Mouse (Mus musculus): ENCODE results near the gene Pde4c.
A peak's percentile ranks its signal among the peaks of the same experiment; 100 is the strongest.

The Pde4c gene

DNA sequence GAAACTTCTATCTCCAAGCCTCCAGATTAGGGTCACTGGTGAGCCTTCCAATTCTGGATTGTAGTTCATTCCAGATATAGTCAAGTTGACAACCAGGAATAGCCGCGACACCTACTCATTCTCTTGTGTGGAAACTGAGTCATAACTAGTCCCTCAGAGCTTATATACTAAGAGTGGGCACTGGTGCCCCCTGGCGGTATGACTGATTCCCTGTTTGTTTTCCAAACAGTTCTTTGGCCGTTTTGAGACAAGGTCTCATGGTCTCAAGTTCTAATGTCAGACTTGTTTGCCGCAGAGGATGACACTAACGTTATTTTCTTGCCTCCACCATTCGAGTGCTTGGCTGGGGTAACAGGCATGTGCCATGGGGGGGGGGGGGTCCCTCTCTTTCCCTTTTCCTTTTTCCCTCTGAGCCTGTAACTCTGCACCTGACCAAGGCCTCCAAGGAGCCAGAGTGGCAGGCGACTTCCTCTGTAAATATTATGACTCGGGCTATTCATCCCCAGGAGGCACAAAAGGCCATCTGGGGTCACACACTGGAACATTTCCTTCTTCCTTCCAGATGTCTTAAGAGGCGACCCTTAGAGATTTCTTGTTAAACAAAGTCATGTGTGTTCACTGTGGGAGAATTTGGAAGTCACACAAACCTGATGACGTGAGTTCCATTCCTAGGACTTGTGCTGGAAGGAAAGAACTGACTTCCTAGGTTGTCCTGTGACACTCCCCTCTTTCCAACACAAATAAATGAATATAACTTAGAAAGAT is 28.7 kb downstream of the Pde4c start:
- no peak for DNase-seq (ENCODE audit: low spot score)

DNA sequence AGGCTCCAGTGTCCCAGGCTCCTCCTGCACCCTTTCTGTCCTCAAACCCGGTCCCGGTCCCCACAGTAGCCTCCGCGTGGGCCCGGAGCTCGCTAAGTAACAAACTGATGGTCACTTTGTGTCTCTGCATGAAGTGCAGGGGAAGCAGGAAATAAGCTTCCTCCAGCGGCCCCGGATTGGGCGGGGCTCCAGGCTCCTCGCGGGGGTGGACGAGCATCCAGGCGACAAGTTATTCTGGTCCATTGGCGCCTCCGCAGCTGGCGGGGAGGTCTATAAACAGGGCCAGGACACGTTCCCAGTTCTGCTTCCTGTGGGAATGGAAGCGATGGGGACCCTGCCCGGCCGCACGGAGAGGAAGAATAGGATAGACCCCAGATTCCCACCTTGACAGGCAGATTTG is 29.6 kb downstream of the Pde4c start:
- DNase-seq (ENCODE audit: low spot score) = no peak

DNA sequence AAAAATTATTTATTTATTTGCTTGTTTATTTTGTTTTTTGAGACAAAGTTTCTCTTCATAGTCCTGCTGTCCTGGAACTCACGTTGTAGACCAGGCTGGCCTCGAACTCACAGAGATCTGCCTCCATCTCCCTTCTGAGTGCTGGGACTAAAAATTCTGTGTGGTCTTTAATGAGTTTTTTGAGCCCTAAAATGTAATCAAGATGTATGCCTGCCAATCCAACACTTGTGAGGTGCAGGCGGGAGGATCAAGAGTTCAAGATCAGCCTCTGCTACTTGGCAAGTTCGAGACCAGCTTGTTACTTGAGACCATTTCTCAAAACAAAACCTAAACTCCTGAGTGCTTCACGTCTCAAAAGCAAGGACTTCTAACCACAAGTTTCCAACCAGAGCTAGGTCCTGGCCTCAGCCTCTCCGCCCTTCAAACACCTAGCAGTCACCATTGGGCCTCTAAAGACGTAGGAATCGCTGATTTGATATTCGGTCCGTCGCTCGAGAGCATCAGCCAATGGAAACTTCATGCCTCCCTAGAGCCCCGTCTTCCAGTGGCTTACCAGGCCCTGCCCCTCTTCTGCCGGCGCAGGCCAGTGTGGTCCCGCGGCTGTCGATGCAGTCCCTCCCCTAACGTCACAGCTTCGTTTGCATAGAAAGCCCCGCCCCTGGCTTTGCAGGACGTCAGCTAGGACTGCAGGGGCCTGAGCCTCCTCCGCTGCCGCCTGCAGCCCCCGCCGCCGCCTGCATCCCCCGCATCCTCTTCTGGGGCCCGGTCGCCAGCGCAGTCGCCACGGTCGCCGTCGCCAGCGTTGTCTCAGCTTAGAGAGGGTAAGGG is 30.7 kb downstream of the Pde4c start, which contains the start of gene Rab3a:
Gene Rab3a (plus strand): TSS at position 637 of the 828 bp plus-strand sequence.
- DNase-seq (ENCODE audit: low spot score) = peak; percentile 97

DNA sequence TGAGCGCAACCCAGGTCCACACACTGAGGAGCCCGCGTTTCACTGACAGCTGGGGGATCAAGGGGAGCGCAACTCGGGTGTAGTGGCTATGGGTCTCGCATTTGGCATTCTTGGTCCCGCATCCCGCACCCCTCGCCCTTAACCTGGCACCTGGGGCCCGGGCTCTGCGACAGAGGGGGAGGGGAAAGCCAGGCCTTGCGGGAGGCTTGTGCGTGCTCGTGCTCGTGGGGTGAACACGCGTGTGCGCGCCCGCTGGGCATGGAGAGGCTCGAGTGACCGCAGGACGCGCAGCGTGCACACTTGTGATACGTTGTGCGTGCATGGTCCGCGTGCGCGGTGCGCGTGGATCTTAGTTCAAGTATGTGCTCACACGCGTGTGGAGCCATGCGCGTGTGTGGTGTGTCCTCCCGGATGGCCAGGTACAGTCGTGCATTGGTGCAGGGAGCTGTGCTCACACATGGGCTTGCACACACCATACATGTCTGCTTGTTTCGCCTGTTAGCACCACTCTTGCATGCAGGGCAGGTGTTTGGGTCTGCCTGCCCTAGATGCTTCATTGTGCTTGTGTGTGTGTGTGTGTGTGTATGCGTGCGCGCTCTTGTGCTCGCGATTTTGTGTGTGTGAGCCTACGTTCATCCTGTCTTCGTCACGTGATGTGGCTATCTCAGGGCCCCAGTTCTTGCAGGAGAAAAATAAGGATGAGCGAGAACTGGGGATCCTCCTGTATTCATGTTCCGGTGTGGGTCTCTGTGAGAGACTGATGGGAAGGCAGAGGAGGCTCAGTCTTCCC is 31.5 kb downstream of the Pde4c start:
- no peak for DNase-seq (ENCODE audit: low spot score)

DNA sequence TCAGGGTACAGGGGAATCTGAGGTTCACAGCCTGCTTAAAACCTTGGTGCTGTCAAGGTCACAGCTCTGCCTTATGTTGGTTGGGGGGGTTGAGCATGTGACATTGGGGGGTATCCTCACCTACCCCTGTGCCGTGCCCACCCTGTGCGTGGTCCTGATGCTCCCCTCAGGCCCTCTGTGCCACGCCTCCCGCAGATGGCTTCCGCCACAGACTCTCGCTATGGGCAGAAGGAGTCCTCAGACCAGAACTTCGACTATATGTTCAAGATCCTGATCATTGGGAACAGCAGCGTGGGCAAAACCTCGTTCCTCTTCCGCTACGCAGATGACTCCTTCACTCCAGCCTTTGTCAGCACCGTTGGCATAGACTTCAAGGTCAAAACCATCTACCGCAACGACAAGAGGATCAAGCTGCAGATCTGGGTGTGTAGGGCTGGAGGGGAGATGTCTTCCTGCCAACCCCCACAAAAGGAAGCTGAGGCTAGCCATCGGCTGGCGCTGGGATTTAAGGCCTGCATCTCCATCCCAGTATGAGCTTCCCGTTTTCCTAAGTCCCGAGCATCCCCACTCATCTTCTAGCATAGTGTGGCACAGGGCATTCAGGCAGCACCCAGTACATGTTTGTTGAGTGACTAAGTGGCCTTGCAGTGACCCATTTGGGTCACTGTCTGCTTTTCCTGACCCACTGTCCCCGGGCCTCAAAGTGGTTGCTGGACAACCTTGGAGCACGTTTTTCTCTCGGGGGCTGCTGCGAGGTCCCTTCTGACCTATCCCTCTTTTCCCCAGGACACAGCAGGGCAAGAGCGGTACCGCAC is 32.3 kb downstream of the Pde4c start:
- DNase-seq (ENCODE audit: low spot score) = no peak

DNA sequence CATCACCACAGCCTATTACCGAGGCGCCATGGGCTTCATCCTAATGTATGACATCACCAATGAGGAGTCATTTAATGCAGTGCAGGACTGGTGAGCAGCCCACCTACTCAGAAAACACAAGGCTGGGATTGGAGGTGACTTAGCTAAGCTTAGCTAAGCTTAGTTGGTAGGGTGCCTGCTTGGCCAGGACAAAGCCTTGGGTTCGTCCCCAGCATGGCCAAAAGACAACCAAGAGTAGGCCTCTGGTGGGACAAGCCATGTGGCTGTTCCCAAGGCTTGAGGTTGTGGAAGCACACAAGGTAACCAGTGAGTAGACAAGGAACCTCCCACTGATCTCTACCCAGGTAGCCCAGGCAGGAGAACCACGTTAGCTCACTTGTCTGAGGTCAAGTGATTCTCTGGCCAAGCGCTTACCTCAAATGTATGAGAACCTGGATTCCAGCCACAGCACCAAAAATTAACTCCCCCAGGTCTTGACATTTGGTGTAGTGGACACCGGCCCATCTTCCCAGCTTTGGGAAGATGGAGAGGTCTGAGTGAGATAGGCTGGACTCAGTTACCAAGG is 33.0 kb downstream of the Pde4c start:
- no peak for DNase-seq (ENCODE audit: low spot score)

DNA sequence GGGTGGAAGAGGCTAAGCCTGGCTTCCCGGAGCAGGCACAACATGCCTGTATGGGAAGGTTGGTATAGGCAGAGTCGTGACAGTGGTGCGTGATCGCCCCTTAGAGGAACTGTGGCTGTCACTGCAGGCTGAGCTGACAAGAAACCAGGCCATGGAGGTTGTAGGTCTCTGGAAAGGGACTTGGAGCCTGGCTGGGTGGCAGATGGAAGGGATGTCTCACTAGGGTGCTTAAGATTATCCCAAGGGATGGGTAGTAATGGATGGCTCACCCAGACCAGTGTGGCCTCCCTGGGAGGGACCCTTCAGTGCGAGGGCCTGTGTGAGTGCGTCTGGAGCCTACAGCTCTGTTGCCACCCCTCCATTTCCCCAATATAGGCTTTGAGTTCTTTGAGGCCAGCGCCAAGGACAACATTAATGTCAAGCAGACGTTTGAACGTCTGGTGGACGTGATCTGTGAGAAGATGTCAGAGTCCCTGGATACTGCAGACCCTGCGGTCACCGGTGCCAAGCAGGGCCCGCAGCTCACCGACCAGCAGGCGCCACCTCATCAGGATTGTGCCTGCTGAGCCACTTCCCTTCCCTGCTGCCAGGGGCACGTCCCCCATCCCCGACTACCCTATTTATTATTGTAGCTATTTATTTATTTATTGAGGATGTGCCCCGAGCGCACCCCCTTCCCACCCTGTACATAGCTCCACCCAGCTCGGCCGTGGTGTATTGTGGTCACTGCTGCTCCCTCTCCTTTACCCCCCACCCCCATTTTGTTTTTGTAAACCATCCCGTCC is 34.2 kb downstream of the Pde4c start:
- DNase-seq (ENCODE audit: low spot score) = no peak

DNA sequence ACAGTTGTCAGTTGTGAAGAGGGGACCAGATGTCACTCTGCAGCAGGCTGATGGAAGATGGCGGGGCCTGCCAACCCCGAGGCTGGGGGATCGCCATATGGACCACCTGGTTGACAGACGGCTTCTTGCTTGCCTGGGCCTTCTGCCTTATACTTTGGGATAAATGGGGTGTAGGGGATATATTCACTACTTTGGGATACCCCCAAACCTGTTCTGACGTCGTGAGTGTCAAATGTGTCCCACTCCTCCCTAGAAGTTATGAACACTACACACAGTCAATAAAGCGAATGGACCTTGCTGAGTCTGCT is 34.7 kb downstream of the Pde4c start:
- DNase-seq (ENCODE audit: low spot score) = no peak

DNA sequence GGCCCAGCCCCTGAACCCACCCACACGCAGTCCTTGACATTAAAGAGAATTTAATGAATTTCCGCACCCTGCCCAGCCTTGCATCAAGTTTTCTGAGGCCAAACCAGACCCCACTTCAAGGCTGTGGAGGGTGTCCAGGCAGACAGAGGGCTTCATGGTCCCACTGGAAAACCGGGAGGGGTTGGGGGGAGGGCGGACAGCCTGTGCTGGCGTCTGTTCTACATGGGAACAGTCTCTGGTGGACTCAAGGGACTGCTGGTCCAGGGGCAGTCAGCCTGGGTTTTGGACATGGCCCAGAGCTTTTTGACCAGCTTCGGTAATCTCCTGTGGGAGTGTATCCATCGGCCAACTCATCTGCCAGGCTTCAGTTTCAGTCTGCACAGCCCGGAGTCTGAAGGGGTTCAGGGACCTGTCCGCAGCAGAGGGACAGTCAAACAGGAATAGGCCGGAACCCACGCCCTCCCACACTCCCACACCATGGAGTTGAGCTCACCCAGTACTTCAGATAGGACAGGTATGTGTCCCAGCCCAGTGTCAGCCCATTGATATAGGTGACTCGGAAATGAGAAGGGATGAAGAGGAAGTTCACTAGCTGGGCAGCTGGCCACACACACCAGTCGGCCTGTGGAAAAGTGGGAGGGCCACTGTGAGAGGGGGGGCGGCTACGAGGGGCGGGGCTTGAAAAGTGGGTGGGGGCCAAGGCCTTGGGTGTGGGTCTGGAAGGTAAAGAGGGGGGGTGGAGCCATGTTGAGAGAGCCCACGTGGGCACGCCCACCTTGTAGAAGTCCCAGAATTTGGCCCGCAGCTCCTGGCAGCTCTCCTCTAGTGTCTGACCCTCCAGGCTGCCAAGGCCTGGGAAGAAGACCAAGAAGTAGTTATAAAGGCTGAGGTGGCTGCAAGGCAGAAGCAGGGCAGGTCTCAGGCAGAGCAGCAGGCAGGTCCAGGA is 35.4 kb downstream of the Pde4c start:
- no peak for DNase-seq (ENCODE audit: low spot score)

DNA sequence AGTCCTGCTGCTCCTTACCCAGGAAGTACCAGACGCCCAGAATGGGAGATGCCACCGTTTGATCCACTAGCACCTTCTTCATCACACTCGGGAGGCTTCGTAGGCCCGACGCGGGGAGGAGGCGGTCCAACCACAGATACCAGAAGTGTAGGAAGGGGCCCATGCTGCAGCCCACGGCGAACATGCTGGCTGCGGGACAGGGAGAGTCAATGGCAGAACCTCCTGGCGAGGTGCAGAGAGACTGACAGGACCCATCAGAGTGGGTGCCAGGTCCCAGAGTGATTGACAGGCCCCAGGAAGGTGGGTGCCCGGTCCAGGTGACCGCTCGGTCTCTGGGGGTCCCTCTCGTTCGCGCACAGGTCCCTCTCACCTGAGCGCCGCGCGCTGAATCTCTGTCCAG is 36.8 kb downstream of the Pde4c start:
- no peak for DNase-seq (ENCODE audit: low spot score)

DNA sequence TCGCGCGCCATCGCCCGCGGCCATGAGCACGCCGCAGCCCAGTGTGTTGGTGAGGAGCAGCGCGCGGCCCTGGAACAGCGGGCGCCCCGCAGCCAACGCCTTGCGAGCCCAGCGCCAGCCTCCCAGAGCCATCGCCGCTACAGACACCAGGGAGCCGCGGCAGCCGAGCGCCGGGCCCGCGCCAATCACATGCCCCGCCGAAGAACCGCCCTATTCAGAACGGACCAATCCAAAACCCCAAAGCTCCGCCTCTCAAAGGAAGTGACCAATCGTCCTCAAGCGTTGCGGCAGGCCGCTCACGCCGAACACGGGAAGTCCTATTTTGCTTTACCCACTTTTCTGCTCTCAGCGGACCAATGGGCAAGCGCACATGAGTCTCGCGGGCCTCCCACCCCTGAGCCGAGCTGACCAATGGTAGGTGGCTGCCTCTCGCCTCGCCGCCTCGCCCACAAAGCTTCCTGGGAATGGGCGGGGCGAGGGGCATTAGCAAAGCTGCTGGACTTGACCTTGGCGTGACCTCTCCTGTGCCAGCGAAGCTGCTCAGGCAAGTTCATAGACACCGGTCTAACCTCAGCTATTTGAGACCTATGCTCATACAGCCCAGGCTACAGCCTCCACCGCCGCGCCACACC is 37.4 kb downstream of the Pde4c start, which contains the start of gene Mpv17l2:
Gene Mpv17l2 (minus strand): TSS at position 172 of the 632 bp plus-strand sequence.
- DNase-seq (ENCODE audit: low spot score) = peak; percentile 94

DNA sequence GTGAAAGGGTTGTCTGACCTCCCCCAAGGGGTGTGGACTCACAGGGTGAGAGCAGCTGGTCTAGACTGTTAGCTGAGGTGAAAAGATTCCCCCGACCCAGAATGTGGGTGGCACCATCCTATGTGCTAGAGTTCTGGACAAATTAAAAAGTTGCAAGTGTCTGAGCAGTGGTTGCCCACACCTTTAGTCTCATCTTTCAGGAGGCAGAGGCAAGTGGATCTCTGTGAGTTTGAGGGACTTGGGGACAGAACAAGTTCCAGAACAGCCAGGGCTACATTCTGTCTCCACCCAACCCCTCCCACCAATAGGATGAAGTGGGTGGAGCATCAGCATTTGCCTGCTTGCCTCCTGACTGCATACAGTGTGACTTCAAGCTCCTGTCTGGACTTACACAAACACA is 38.6 kb downstream of the Pde4c start:
- DNase-seq (ENCODE audit: low spot score) = no peak

DNA sequence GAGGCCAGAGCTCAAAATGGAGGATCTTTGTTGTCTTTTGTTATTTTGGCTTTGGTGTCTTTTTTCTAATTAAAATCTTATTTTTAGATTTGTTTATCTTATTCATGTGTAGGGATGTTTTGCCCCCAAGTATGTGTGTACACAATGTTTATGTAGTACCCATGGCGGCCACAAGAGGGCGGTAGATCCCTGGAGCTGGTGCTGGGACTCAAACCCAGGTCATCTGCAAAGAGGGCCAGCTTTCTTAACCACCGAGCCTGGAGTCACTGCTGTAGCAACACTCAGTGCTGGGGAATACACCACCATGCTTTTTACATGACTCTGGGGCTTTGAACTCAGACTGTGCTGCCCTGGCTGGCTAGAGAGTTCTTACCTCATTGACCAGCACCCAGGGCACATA is 39.8 kb downstream of the Pde4c start:
- DNase-seq (ENCODE audit: low spot score) = no peak

DNA sequence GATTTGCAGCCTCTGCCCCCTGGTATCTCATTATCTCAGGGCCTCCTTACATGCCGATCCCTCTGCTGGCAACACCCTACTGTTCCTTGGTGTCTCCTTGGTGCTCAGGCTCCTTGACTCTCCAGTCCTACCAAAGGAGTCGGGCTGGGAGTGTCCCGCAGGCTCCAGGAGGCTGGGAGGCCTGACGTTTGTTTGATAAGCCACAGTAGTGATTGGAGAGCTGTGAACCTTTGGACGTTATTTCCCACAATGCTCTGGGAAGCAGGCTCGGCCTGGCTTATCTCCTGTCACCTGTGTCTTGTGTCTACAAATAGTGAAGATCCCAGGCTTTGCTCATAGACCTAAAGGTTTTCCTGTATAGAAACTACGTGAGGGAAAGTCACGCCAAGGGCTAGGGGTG is 40.5 kb downstream of the Pde4c start:
- DNase-seq (ENCODE audit: low spot score) = no peak

DNA sequence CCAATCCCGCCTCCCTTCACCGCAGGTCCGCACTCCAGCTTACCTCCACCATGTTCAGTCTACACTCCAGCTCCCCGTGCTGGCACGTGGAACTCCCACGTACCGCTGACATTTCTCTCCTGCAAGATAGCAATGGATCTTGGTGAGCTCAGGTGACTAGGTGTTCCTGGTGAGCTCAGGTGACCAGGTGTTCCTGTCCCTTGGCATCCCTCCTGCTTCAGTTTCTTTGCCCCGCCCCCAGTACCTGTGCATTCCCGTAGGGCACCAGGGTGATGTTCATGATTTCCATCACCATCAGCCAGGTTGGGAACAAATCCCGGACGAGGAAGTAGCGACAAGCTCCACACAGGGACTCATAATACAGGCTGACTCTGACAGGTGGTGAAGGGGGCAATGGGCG is 41.2 kb downstream of the Pde4c start:
- DNase-seq (ENCODE audit: low spot score) = no peak

DNA sequence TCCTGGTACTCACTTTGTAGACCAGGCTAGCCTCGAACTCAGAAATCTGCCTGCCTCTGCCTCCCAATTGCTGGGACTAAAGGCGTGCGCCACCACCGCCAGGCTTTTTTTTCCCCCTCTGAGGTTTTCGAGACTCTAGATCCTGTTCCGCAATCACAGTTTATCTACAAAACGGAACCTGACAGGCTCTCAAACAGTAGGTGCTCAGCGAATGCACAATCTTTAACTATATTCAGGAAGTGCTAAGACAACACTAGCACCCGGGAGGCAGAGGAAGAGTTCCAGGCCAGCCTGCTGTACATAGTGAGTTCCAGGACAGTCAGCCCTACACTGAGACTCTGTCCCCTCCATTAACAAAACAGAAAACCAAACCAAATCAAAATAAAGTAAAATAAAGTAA is 41.8 kb downstream of the Pde4c start:
- DNase-seq (ENCODE audit: low spot score) = no peak

DNA sequence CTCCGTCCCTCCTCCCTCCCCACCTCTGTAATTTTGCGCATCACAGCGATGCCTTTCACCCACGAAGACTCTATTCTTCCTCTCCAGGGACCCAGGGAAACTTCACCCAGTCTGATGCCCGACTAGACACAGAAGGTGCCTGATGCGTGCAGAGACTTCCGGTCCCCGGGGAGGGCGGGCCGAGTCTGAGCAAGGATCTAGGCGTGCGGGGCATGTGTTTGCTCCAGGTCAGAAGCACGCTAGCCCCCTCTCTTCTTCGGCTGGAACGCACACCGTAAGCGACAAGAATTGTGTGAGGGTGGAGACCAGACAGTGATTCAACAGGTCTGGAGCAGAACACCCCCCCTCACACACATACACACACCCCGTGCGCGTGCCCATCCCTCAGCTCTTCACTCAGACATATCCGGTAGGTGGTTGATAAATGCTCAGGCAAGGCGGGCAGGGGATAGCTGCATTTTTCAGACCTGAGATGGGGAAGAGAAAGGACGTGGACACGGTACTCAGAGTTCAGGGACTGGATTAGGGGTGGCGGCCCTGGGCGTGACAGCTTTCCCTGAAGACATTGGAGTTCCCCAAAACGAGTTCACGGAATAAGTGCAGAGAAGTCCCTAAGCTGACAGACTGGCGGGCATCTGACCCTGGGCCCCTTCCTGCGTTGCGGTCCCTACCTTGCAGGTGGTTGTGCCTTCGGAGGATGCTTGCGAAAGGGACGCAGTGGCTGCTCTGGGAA is 42.5 kb downstream of the Pde4c start:
- no peak for DNase-seq (ENCODE audit: low spot score)
